Mouse (Mus musculus): Measurements from ENCODE around the gene Thoc5.
A peak's percentile ranks its signal among the peaks of the same experiment; 100 is the strongest.

Gene Thoc5

GRCm38 (mm10) chr11:4894848-4895816, at the start of gene Thoc5:
Gene Thoc5, plus strand, starts transcription at chr11:4895320.
- peak; percentile 84 for DNase-seq (ENCODE audit: low read depth, low spot score)

DNA sequence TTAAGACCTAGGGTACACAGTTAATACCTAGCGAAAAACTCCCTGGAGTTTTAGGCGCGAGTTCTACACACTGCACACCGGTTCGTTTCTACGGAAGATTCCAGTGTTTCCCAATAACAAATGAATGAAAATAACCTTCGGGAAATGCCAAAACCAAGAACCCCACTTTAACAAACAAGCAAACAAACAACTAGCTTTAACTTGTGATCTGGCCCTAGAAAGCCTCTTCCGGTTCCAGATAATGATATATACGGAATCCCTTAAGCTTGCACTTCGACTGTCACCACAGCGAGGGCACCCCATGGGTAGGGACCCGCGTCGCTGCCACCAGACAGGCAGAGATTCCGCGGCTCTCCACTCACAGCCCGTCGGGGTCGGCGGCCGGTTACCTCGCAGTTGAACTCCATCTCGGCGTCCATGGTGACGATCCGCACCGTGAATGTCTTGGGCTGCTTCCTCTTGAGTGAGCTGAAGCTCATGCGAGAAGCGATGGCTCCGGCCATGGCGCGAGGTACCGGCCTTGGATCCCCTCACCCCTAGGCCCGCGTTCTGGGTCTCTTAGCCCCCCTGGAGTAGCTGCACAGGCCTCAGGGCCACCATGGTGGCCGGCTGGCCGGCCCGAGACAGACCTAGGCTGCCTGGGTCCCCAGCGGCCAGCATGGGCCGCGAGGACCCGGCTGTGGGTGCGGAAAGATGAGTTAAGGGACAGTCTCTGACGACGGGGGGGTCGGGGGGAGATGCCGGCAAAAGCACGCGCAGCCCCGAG, 46.5 kb upstream of the Thoc5 start:
- DNase-seq (ENCODE audit: low read depth, low spot score) = peak; percentile 69

GRCm38 (mm10) chr11:4849258-4849943, 45.7 kb upstream of the Thoc5 start, which contains the start of gene Nf2:
Gene Nf2, minus strand, starts transcription at chr11:4849536.
- peak; percentile 96 for DNase-seq (ENCODE audit: low read depth, low spot score)

DNA sequence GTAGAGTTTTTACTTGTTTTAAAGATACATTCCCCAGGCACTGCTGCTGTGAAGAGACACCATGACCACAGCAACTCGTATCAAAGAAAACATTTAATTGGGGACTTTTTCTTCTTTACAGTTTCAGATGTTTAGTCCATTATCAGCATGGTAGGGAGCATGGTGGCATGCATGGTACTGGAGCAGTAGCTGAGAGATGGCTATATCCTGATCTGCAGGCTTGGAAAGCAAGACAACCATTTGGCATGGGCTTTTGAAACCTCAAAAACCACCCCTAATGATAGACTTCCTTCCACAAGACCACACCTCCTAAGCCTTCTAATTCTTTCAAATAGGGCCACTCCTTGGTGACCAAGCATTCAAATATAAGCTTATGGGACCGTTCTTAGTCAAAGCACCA, 44.7 kb upstream of the Thoc5 start:
- no peak for DNase-seq (ENCODE audit: low read depth, low spot score)

GRCm38 (mm10) chr11:4853021-4853420, 42.1 kb upstream of the Thoc5 start:
- DNase-seq (ENCODE audit: low read depth, low spot score) = peak; percentile 30

DNA sequence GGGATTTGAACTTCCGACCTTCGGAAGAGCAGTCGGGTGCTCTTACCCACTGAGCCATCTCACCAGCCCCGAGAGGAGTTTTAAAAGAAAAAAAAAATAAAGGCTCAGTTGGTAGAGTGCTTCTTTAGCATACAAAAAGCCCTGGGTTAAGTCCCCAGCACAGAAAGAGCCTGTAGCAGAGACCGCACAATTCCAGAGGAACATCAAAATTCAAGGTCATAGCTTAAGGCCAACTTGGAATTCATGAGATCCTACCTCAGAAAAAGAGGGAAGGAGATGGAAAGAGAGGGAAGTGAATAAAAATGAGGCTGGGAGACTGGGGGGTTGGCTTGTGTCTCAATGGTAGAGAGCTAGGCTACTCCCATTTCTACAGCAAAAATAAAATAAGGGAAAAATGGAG, 40.9 kb upstream of the Thoc5 start:
- DNase-seq (ENCODE audit: low read depth, low spot score) = no peak

- DNase-seq (ENCODE audit: low read depth, low spot score) = no peak
These were observed 36.7 kb upstream of the Thoc5 start for GRCm38 (mm10) chr11:4858416-4858815.

GRCm38 (mm10) chr11:4860986-4861385, 34.1 kb upstream of the Thoc5 start:
- DNase-seq (ENCODE audit: low read depth, low spot score) = no peak

- no peak for DNase-seq (ENCODE audit: low read depth, low spot score)
These were observed 33.1 kb upstream of the Thoc5 start for GRCm38 (mm10) chr11:4861816-4862604.

GRCm38 (mm10) chr11:4862730-4863129, 32.4 kb upstream of the Thoc5 start:
- DNase-seq (ENCODE audit: low read depth, low spot score) = no peak

GRCm38 (mm10) chr11:4865645-4866251, 29.4 kb upstream of the Thoc5 start:
- DNase-seq (ENCODE audit: low read depth, low spot score) = peak; percentile 87

- DNase-seq (ENCODE audit: low read depth, low spot score) = peak; percentile 92
These were observed 21.2 kb upstream of the Thoc5 start, which contains the start of gene Nipsnap1 for GRCm38 (mm10) chr11:4873755-4874475. Gene Nipsnap1, plus strand, starts transcription at chr11:4873951.

- peak; percentile 14 for DNase-seq (ENCODE audit: low read depth, low spot score)
These were observed 20.6 kb upstream of the Thoc5 start for GRCm38 (mm10) chr11:4874551-4874950.

DNA sequence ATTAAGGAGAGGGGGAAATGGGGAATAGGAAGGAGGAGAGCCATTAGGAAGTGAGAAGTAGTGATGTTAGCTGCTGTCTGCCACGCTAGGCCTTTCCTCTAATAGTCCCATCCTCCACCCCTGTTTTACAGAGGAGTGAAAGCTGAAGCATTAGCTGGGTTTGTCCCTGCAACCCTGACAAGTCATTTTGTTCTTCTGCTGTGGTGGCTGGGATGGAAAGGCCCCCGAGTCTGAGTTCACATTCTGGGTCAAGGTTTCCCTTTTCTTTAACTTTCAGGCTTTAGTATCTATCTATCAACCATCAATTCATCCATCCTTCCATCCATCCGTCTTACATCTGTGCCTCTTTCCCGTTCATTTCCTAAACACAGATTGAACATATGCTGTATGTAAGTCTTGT, 14.0 kb upstream of the Thoc5 start:
- DNase-seq (ENCODE audit: low read depth, low spot score) = no peak

DNA sequence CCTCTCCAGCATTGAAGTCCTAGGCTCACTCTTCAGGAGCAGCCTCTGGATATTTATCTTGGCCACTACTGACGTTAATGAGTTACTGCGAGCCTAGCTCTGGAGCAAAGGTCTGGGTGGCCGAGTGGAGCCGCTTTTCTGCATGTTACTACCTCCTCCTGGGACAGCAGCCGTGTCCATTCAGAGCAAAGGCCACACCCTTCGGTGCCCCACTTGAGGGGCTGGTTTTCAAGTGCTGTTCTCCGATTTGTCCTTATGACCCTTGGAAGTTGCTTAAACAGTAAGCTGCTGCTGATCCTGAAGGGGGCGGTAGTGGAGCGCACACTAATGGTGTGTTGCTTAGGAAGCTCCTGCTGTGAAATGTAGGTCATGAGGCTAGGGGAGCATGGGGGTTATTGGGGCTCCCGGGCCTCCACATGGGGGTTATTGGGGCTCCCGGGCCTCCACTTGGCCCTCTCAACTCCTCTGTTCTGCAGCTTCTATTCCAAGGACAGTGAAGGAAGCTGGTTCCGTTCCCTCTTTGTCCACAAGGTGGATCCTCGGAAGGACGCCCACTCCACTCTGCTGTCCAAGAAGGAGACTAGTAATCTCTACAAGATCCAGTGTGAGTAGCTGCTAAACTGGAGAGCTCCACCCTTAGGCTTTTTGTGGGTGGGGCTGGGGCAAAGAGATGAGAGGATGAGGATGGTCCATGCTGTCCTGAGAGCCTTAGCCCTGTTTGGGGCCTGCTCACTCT, 12.1 kb upstream of the Thoc5 start:
- peak; percentile 40 for DNase-seq (ENCODE audit: low read depth, low spot score)

DNA sequence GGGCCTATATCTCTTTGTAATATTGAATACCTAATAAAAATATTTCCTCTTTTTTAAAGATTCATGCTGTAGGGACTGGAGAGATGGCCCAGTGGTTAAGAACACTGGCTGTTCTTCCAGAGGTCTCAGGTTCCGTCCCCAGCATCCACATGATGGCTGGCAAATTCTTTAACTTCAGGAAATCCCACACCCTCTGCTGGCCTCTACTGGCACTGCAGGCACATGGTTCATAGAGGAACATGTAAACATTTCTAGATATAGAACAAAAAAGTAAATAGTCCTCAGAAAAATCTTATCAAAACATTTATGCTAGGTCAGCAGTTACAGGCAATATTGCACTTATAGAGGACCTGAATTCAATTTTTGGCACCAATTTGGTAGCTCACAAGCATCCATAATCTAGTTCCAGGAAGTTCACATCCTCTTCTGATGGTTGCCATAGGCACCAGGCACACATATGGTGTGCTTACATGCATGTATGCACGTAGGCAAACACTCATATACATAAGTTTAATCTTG, 9.7 kb upstream of the Thoc5 start:
- peak; percentile 77 for DNase-seq (ENCODE audit: low read depth, low spot score)

DNA sequence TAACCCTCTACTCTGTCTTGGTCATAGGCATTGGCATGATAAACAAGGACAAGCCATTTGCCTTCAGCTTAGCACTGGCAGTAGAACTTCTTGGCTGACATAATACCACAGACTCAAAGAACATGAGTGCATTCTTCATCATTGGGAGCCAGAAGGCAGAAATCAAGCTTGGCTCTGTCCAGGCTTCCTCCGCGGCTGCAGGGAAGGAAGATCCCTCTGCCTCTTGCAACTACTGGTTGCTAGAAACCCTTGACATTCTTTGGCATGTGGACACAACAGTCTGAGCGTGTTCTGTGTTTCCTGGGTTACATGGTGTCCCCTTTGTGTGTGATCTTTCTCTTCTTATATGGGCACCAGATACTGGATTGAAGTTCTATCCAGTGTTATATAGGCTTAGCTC, 8.1 kb upstream of the Thoc5 start:
- no peak for DNase-seq (ENCODE audit: low read depth, low spot score)

DNA sequence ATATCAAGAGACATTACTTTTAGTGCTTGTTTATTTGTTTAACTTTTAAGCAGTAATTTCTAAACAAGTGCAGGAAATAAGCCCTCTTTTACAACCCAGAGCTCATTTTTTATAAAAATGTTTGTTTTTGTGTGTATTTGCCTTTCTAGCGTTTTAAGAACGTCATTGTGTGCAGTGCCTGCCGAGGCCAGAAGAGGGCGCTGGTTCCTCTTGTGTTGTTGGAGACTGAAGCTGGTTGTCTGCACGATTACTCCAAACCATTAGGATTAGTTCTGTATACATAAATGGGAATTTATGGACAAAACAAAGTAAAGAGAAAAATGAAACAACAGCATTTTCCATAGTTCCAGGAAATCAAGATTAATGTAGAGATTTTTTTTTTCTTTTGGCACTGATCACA, 5.3 kb downstream of the Thoc5 start:
- peak; percentile 54 for DNase-seq (ENCODE audit: low read depth, low spot score)

DNA sequence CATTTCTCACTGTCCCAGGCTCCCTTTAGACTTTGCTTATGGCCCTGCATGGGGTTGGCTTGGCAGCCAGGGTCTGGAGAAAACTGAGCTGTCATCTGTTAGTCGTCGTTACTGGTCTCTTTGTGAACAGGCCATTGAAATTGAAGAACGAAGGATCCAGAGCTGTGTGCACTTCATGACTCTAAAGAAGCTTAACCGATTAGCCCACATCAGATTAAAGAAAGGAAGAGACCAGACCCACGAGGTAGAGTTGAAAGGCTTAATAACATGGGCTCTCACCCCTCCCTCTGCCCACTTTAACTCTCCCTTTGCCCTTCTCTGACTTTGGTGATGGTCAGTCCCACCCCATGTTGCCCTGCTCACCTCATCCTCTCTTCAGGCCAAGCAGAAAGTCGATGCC, 6.8 kb downstream of the Thoc5 start:
- no peak for DNase-seq (ENCODE audit: low read depth, low spot score)
